Mouse (Mus musculus) frontal cortex, postnatal 25 days (tissue): ENCODE results near the gene Iqschfp.
A peak's percentile ranks its signal among the peaks of the same experiment; 100 is the strongest.

Experiments used
- DNase-seq, 2 experiments: peaks; one replicate each; pipeline ENCODE4 v3.0.0; 2022; ENCODE audit warnings: low spot score in 2 of 2

Gene Iqschfp

DNA sequence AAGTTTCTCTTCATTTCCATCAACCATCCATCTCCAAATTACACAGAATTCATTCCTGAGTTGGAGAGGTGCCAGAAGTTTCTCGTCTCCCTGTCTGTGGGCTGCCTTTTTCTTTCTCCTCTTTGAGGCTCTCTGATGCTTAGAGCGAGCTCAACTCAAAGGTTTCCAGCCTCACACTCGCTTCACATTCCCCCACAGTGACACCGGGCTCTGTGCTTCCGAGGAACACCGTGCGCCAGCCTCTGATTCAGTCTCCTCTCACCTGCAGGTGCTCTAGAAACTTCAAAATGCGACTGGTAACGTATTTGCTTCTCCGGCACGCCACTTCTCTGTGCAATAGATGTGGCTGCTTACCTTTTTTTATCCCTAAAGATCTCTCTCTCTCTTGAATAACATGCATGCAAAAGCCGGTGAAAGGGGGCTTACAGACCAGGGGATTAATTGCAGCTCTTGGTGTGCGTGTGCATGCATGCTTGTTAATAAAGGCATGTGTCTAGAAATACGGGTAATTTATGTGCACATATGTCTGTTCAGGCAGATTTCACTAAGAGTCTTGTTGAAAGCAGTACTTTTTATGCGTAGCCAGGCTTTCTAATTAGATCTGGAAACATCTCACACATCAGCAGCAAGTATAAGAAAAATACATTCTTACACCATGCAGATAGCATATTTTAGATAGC, at the start of gene Iqschfp, which contains the start of gene Iqcj:
TSS of gene Iqschfp (plus strand) at position 207 of the 680 bp plus-strand sequence.
TSS of gene Iqcj (plus strand) at position 195 of the 680 bp plus-strand sequence.
- peak; percentile 5 for DNase-seq

DNA sequence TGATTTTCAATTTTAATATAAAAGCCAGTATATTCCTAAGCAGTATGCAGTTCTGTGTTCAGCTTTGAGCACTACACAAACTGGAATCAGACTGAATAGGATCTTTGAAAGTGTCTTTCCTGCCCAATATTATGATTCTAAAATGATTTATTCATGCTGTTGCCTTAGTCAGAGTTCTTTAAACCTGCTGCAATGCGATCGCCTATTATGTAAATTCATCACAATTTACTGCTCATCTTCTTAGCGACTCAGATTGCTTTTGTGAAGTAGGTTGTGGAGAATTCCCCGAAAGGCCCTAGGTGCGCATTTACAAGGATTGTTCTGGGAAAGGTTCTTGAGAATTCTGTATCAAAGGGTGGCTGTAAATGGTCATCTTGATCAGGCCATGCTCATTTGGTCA, 39.6 kb upstream of the Iqschfp start:
- no peak for DNase-seq

- DNase-seq: no peak
Observed at GRCm38 (mm10) chr3:67861524-67861923, 30.5 kb upstream of the Iqschfp start.

GRCm38 (mm10) chr3:67867420-67868065, 24.5 kb upstream of the Iqschfp start:
- no peak for DNase-seq

- no peak for DNase-seq
Observed at GRCm38 (mm10) chr3:67869424-67869823, 22.6 kb upstream of the Iqschfp start.

DNA sequence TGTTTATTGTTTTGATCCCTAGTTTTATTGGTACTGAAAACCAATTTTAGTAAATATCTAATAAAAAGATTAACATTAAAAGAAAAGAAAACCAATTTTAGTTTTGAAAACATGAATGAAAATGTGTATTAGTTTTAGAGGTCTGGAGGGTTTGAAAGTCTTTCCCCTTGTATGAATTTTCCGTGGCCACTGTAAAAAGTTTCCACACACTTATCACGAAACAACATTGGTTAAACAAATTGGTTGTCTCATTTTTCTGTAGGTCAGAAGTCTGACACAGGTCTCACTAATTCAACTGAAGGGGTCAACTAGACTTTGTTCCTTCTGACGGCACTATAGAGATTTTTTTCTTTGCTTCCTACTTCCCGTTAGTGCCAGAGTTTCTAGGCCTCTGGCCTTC, 14.8 kb upstream of the Iqschfp start:
- DNase-seq: no peak

DNA sequence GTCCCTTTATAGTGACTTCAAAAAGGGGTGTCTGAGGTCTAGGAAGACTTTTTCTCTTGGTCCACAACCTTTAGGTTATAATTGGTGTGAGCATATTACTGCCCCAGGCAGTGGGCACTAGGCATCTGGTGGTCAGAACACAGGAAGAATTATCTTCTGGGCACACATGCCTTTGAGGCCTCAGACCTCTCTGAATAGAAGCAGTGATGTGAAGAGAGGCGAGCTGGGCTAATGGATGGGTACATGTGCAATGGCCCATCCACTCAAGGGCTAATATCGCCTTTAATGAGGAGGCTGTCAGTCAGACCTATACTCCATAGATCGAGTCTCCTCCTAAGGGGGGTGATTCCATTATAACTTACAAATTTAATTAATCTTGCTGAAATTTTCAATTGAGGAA, 7.7 kb upstream of the Iqschfp start:
- no peak for DNase-seq

- no peak for DNase-seq
Observed at GRCm38 (mm10) chr3:67886176-67886575, 5.9 kb upstream of the Iqschfp start.

- no peak for DNase-seq
Observed at GRCm38 (mm10) chr3:67887251-67887650, 4.8 kb upstream of the Iqschfp start.

- DNase-seq: no peak
Observed at GRCm38 (mm10) chr3:67892768-67893167, 736 bp downstream of the Iqschfp start.

DNA sequence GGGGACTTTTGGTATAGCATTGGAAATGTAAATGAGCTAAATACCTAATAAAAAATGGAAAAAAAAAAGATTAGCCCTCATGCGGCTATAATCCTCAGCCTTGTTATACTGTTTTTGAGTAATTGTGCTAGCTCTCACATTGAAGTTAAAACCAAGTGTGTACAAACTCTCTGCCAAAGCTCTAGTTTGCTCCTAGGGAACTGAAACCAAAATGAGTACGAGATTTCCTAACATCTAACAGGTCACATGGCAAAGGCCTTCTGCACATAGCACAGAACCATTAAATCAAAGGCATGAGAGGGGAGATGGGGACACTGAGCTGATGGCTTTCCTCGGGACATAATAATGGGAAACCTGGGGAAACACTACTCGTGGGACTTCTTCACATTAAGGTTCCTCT, 10.5 kb downstream of the Iqschfp start:
- DNase-seq: no peak

GRCm38 (mm10) chr3:67908586-67908985, 16.6 kb downstream of the Iqschfp start:
- DNase-seq: no peak

DNA sequence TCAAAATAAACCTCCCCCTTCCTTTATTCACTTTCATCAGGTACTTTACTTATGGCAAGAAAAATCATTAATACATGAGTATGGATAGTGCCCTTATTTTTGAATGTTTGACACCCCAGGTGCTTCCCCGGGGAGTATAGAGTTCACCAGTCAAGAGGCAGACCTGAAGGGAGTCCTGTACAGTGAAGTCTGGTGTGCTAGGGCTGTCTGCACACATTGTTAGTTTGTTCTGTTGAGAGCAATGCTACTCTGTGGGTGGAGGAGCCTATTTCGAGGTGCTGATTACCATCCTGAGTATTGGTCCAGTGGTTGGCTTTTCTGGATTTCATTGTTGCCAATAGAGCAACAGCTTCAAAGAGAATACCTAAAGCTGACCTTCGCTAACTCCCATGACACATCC, 26.1 kb downstream of the Iqschfp start:
- no peak for DNase-seq

GRCm38 (mm10) chr3:67918634-67919259, 26.7 kb downstream of the Iqschfp start:
- no peak for DNase-seq

GRCm38 (mm10) chr3:67923095-67923494, 31.1 kb downstream of the Iqschfp start:
- DNase-seq: no peak

DNA sequence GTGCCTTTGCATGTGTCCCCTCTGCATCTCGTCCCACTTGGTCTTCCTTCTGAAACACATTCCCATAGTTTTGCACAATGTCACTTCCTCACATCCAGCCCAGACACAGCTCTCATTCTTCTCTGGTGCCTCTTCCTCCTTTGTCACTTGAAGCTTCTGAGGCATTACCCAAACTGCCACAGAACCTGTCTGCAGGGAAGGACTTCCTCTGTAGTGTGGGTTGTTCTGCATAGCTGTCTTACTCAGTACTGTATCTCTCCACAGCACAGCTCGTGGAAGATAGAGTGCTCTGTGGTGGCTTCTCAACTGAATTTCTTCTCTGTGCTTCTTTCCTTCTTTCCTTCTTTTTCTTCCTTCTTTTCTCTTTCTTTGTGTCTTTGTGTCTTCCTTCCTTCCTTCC, 33.4 kb downstream of the Iqschfp start:
- DNase-seq: no peak

DNA sequence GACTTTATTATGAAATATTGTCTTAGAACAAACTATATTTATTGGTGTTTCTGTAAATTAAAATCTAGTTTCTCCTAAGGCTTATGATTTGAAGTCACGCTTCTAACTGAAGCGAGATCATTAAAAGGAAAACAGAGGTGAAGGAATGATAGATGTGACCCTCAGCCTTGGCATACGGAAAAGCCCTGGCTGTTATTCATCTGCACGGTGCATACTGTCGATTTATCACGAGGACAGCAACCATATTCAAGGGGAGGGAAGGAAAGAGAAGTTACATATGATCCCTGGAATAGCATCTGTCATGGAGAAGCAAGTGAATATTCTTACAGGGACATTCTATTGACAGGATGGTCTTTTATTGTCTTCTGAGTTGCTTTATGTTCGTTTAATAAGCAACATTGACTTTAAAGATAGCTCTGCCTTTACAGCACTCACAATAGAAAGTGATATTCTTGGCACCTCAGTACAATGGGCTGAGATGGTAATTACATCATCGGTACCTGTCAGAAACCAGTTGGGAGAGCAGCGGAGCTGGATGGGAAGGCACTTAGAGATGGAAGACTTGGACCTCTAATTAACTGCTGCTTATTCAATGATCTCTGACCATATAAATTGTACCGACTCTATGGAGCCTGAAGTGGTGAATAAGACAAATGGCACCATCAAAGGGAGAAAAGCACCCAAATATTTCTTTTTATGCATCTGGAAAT, 38.5 kb downstream of the Iqschfp start:
- no peak for DNase-seq

GRCm38 (mm10) chr3:67931181-67931580, 39.1 kb downstream of the Iqschfp start:
- DNase-seq: no peak

GRCm38 (mm10) chr3:67931914-67932313, 39.9 kb downstream of the Iqschfp start:
- DNase-seq: no peak

GRCm38 (mm10) chr3:67935829-67936228, 43.8 kb downstream of the Iqschfp start:
- no peak for DNase-seq

DNA sequence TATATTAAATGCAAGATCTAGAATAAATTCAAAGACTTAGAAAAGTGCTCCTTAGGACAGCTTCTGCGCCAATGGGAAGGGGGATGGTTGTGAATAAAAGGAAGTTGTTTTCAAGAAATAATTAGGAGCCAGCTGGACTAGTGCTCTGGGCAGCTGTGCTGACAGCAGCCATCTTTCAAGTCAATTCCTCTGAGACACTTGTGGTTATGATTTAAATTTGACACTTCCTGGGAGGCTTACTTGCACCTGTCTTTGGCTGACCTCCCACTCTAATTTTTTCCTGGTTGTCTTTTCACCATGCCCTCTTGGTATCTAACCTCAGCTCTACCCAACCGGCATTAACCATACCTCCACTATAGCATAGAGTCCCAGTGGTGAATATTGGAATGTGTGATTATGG, 55.0 kb downstream of the Iqschfp start:
- DNase-seq: no peak

DNA sequence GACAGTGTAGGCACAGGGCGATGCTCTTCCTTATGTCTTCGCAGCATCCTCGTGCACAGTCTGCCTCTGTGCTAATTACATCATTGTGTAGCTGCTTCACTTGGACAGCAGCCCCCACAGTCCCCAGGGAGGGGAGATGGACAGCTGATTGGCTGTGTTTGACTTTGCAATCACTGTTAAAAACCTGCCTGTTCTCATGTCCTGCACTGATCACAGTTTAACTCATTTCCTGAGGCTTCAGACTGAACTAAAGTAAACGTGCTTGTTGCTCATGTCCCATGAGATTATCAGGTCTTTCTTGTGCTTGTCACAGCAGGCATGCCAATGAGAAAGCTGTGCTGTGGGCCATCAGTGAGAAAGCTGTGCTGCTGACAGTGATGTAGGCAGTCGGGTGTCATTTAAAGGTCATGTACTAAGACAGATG, 60.5 kb downstream of the Iqschfp start:
- DNase-seq: no peak
